Mouse (Mus musculus): ENCODE results near the gene Mthfsd. TPM values are rescaled to one million over a fixed set of nuclear protein-coding genes. Genes with fewer than 3 reads are reported as not detected.

Gene Mthfsd
- polyA plus RNA-seq, 1 experiment from 2014 or later: 65.5 TPM

GRCm38 (mm10) chr8:121128531-121129264, 20.5 kb upstream of the Mthfsd start:
- H3K27me3 ChIP-seq: peaks cover 65% of the 10 kb centered on the region
- H3K4me1 ChIP-seq: peaks cover 66% of the 10 kb centered on the region
- 8% methylated on average over 54 of the region's 55 CpGs for WGBS

GRCm38 (mm10) chr8:121127756-121128375, 19.7 kb upstream of the Mthfsd start, which contains the start of gene Foxl1:
Foxl1 (plus strand) TSS chr8:121127940.
- Histone ChIP-seq H3K4me2 (peak within 1 kb of the TSS; percentile 64), H3K27ac (peak within 1 kb of the TSS; percentile 90), H3K27me3 (peaks cover 72% of the 10 kb centered on the region), H3K36me3 (peaks cover 7% of the 10 kb centered on the region), H3K4me1 (peaks cover 73% of the 10 kb centered on the region), H3K4me3 (replicated peaks) (peak within 1 kb of the TSS; percentile 43), H3K9ac (peak within 1 kb of the TSS; percentile 53), H3K9me3 (replicated peaks) (no peaks in the 10 kb centered on the region)
- 4% methylated on average over 41 of the region's 43 CpGs for WGBS
- no peak for ATAC-seq (replicated peaks; ENCODE audit: low FRiP score)

More at GRCm38 (mm10) chr8:121128531-121129264, 20.5 kb upstream of the Mthfsd start:
- Histone ChIP-seq H3K9ac (peak overlapping the region; percentile 53), H3K9me3 (replicated peaks) (no peaks in the 10 kb centered on the region), H3K4me2 (peak overlapping the region; percentile 64), H3K27ac (peak overlapping the region; percentile 90), H3K36me3 (no peaks in the 10 kb centered on the region), H3K4me3 (replicated peaks) (peak overlapping the region; percentile 43)
- ATAC-seq (replicated peaks; ENCODE audit: low FRiP score): no peak

GRCm38 (mm10) chr8:121127291-121127701, 19.1 kb upstream of the Mthfsd start:
- Histone ChIP-seq H3K4me2 (peak overlapping the region; percentile 64), H3K4me1 (peaks cover 78% of the 10 kb centered on the region), H3K9ac (no peak overlapping the region; the same call in 1 of the 2 replicates), H3K9me3 (replicated peaks) (no peaks in the 10 kb centered on the region), H3K27ac (peak overlapping the region; percentile 70), H3K36me3 (peaks cover 13% of the 10 kb centered on the region), H3K27me3 (peaks cover 78% of the 10 kb centered on the region), H3K4me3 (replicated peaks) (peak overlapping the region; percentile 43)
- no peak for ATAC-seq (replicated peaks; ENCODE audit: low FRiP score)
- 21% methylated on average over 11 of the region's 11 CpGs for WGBS

GRCm38 (mm10) chr8:121126694-121127093, 18.5 kb upstream of the Mthfsd start:
- Histone ChIP-seq H3K36me3 (peaks cover 19% of the 10 kb centered on the region), H3K9ac (no peak overlapping the region), H3K9me3 (replicated peaks) (no peaks in the 10 kb centered on the region), H3K27ac (peak overlapping the region; percentile 70), H3K4me1 (peaks cover 84% of the 10 kb centered on the region), H3K4me2 (peak overlapping the region; percentile 64), H3K4me3 (replicated peaks) (peak overlapping the region; percentile 43), H3K27me3 (peaks cover 84% of the 10 kb centered on the region)
- no peak for ATAC-seq (replicated peaks; ENCODE audit: low FRiP score)
- 27% methylated on average over 6 of the region's 6 CpGs for WGBS

- H3K9ac ChIP-seq: peak overlapping the region; percentile 31; the same call in 1 of the 2 replicates
- no peaks in the 10 kb centered on the region for H3K9me3 ChIP-seq (replicated peaks)
- peak overlapping the region; percentile 64 for H3K4me2 ChIP-seq
- 18% methylated on average over 6 of the region's 6 CpGs for WGBS
- peak overlapping the region; percentile 43 for H3K4me3 ChIP-seq (replicated peaks)
- peaks cover 19% of the 10 kb centered on the region for H3K36me3 ChIP-seq
- ATAC-seq (replicated peaks; ENCODE audit: low FRiP score): no peak
- H3K4me1 ChIP-seq: peaks cover 89% of the 10 kb centered on the region
- peak overlapping the region; percentile 90 for H3K27ac ChIP-seq
- H3K27me3 ChIP-seq: peaks cover 85% of the 10 kb centered on the region
These were observed 18.0 kb upstream of the Mthfsd start for GRCm38 (mm10) chr8:121126191-121126590.

GRCm38 (mm10) chr8:121125311-121125876, 17.2 kb upstream of the Mthfsd start:
- Histone ChIP-seq H3K9ac (peak overlapping the region; percentile 31), H3K4me1 (peaks cover 91% of the 10 kb centered on the region), H3K27me3 (peaks cover 88% of the 10 kb centered on the region), H3K4me3 (replicated peaks) (peak overlapping the region; percentile 43), H3K36me3 (peaks cover 19% of the 10 kb centered on the region), H3K27ac (peak overlapping the region; percentile 90), H3K9me3 (replicated peaks) (no peaks in the 10 kb centered on the region), H3K4me2 (peak overlapping the region; percentile 64)
- WGBS: under 1% methylated on average over 35 of the region's 36 CpGs
- peak; percentile 85 for ATAC-seq (replicated peaks; ENCODE audit: low FRiP score)

- Histone ChIP-seq H3K9ac (0 out of 2 replicates have a peak overlapping the region, but pooled peaks have one; percentile 21), H3K36me3 (peaks cover 19% of the 10 kb centered on the region), H3K4me3 (replicated peaks) (peak overlapping the region; percentile 43), H3K27me3 (peaks cover 85% of the 10 kb centered on the region), H3K9me3 (replicated peaks) (no peaks in the 10 kb centered on the region), H3K4me1 (peaks cover 89% of the 10 kb centered on the region), H3K4me2 (peak overlapping the region; percentile 64), H3K27ac (peak overlapping the region; percentile 90)
- ATAC-seq (replicated peaks; ENCODE audit: low FRiP score): peak; percentile 66
- 2% methylated on average over 17 of the region's 17 CpGs for WGBS
These were observed 16.5 kb upstream of the Mthfsd start for GRCm38 (mm10) chr8:121124547-121125239.

- 72% methylated on average over 2 of the region's 2 CpGs for WGBS
- H3K4me2 ChIP-seq: peak overlapping the region; percentile 82
These were observed 14.9 kb upstream of the Mthfsd start for GRCm38 (mm10) chr8:121123113-121123512.

GRCm38 (mm10) chr8:121122368-121122767, 14.2 kb upstream of the Mthfsd start:
- H3K4me3 ChIP-seq (replicated peaks): peak overlapping the region; percentile 88

More at GRCm38 (mm10) chr8:121123113-121123512, 14.9 kb upstream of the Mthfsd start:
- Histone ChIP-seq H3K9me3 (replicated peaks) (no peaks in the 10 kb centered on the region), H3K4me3 (replicated peaks) (no peak overlapping the region), H3K36me3 (peaks cover 19% of the 10 kb centered on the region), H3K9ac (0 out of 2 replicates have a peak overlapping the region, but pooled peaks have one; percentile 93), H3K4me1 (peaks cover 76% of the 10 kb centered on the region), H3K27me3 (peaks cover 72% of the 10 kb centered on the region), H3K27ac (peak overlapping the region; percentile 98; the same call in 1 of the 2 replicates)
- no peak for ATAC-seq (replicated peaks; ENCODE audit: low FRiP score)

GRCm38 (mm10) chr8:121121704-121122103, 13.5 kb upstream of the Mthfsd start:
- WGBS: 31% methylated on average over 8 of the region's 8 CpGs
- peak overlapping the region; percentile 98 for H3K27ac ChIP-seq
- peak overlapping the region; percentile 88 for H3K4me3 ChIP-seq (replicated peaks)

More at GRCm38 (mm10) chr8:121122368-121122767, 14.2 kb upstream of the Mthfsd start:
- Histone ChIP-seq H3K9me3 (replicated peaks) (no peaks in the 10 kb centered on the region), H3K27ac (peak overlapping the region; percentile 98), H3K36me3 (peaks cover 19% of the 10 kb centered on the region), H3K27me3 (peaks cover 70% of the 10 kb centered on the region), H3K4me1 (peaks cover 74% of the 10 kb centered on the region), H3K9ac (0 out of 2 replicates have a peak overlapping the region, but pooled peaks have one; percentile 93), H3K4me2 (peak overlapping the region; percentile 82)
- ATAC-seq (replicated peaks; ENCODE audit: low FRiP score): no peak
- 34% methylated on average over 7 of the region's 7 CpGs for WGBS

More at GRCm38 (mm10) chr8:121121704-121122103, 13.5 kb upstream of the Mthfsd start:
- ATAC-seq (replicated peaks; ENCODE audit: low FRiP score): no peak
- H3K9ac ChIP-seq: peak overlapping the region; percentile 93
- peaks cover 19% of the 10 kb centered on the region for H3K36me3 ChIP-seq
- peaks cover 70% of the 10 kb centered on the region for H3K27me3 ChIP-seq
- peaks cover 74% of the 10 kb centered on the region for H3K4me1 ChIP-seq
- peak overlapping the region; percentile 82 for H3K4me2 ChIP-seq
- no peaks in the 10 kb centered on the region for H3K9me3 ChIP-seq (replicated peaks)
